ENCODE assay signal across 21 mouse cellular contexts in genomic region chr3:32415370-32416309, GRCm38 (mm10). TPM values are rescaled to one million over a fixed set of nuclear protein-coding genes. Genes with fewer than 3 reads are reported as not detected.
DNase-seq lines count a peak whose midpoint lies in the region; ATAC-seq and TF ChIP-seq lines count a peak whose summit lies in the region.
"Had no signal": no experiment of that assay in that cellular context is flagged by ENCODE, and none has a peak within 500 bp of the region (broad histone marks: within the 10 kb centered on the region; RNA-seq: fewer than 3 reads in every experiment).

No protein-coding gene starts in this region.

- no peaks in the 10 kb centered on the region for H3K27me3 ChIP-seq in embryonic facial prominence, embryonic 11.5 days (ENCODE audit: control insufficient read depth, insufficient read depth, low read length)
- no peaks in the 10 kb centered on the region for H3K27me3 ChIP-seq in embryonic facial prominence, embryonic 10.5 days (replicated peaks; ENCODE audit: low read depth, poor library complexity, severe bottlenecking)
- no peaks in the 10 kb centered on the region for H3K27me3 ChIP-seq in intestine, embryonic 14.5 days (replicated peaks; ENCODE audit: control insufficient read depth, insufficient read depth, low read length)
- no peaks in the 10 kb centered on the region for H3K27me3 ChIP-seq in intestine, embryonic 16.5 days (replicated peaks; ENCODE audit: control insufficient read depth, insufficient read depth, low read length)
- no peaks in the 10 kb centered on the region for H3K27me3 ChIP-seq in lung, postnatal 0 days (replicated peaks; ENCODE audit: insufficient read depth, low read length)
- H3K27me3 ChIP-seq in myocyte (ENCODE audit: control insufficient read depth, insufficient read depth, insufficient read length), result no peaks in the 10 kb centered on the region
- H3K27me3 ChIP-seq: heart, embryonic 12.5 days; neural tube, embryonic 12.5 days had no signal

- no peak overlapping the region for H3K4me2 ChIP-seq in embryonic facial prominence, embryonic 11.5 days (ENCODE audit: low read depth, low read length)
- no peak overlapping the region for H3K4me2 ChIP-seq in intestine, embryonic 14.5 days (ENCODE audit: low read length)
- H3K4me2 ChIP-seq in intestine, embryonic 16.5 days (ENCODE audit: low read depth, low read length), result no peak overlapping the region
- no peak overlapping the region for H3K4me2 ChIP-seq in lung, postnatal 0 days (replicated peaks; ENCODE audit: low read depth, low read length)
- no peak overlapping the region for H3K4me2 ChIP-seq in myocyte (ENCODE audit: low read depth)
- H3K4me2 ChIP-seq: heart, embryonic 12.5 days; liver, embryonic 11.5 days; neural tube, embryonic 12.5 days had no signal

- H3K4me1 ChIP-seq in embryonic facial prominence, embryonic 11.5 days (ENCODE audit: control insufficient read depth, insufficient read depth, low read length), result no peaks in the 10 kb centered on the region
- peaks cover 20% of the 10 kb centered on the region for H3K4me1 ChIP-seq in embryonic facial prominence, embryonic 10.5 days
- H3K4me1 ChIP-seq in intestine, embryonic 14.5 days (replicated peaks; ENCODE audit: control insufficient read depth, insufficient read depth, low read length), result peaks cover 49% of the 10 kb centered on the region
- H3K4me1 ChIP-seq in intestine, embryonic 16.5 days (ENCODE audit: control insufficient read depth, insufficient read depth, low read length), result peaks cover 29% of the 10 kb centered on the region
- H3K4me1 ChIP-seq in lung, postnatal 0 days (ENCODE audit: insufficient read depth, low read depth, low read length), result peaks cover 31% of the 10 kb centered on the region; the same call in 1 of the 2 replicates
- H3K4me1 ChIP-seq in lung, adult 2 months (ENCODE audit: control insufficient read depth, insufficient read depth, low read length), result peaks cover 28% of the 10 kb centered on the region

- 0 out of 2 replicates have a peak, but pooled peaks have one; percentile 52 for ATAC-seq in embryonic facial prominence, embryonic 11.5 days (replicated peaks; ENCODE audit: insufficient number of reproducible peaks, low FRiP score, low TSS enrichment, low read depth)
- 0 out of 2 replicates have a peak, but pooled peaks have one; percentile 33 for ATAC-seq in intestine, embryonic 14.5 days (replicated peaks; ENCODE audit: low FRiP score, low TSS enrichment, low read depth)
- no peak for ATAC-seq in intestine, embryonic 16.5 days
- ATAC-seq in lung, postnatal 0 days, result no peak
- ATAC-seq: CD4-positive, CD25-positive, alpha-beta regulatory T cell, adult 4 months had no signal

- TF ChIP-seq EP300 in lung, postnatal 0 days (IDR thresholded peaks at IDR 0.05), result no peak

- H3ac ChIP-seq in myocyte (ENCODE audit: control insufficient read depth, insufficient read length), result no peak overlapping the region

- H3K4me3 ChIP-seq in embryonic facial prominence, embryonic 11.5 days (ENCODE audit: low read depth, low read length), result no peak overlapping the region
- no peak overlapping the region for H3K4me3 ChIP-seq in embryonic facial prominence, embryonic 10.5 days
- no peak overlapping the region for H3K4me3 ChIP-seq in intestine, embryonic 14.5 days (ENCODE audit: low read depth, low read length)
- no peak overlapping the region for H3K4me3 ChIP-seq in intestine, embryonic 16.5 days (ENCODE audit: low read length)
- H3K4me3 ChIP-seq in lung, postnatal 0 days (ENCODE audit: low read depth, low read length), result no peak overlapping the region
- no peak overlapping the region for H3K4me3 ChIP-seq in lung, adult 2 months (replicated peaks; ENCODE audit: extremely low read depth, low read depth, low read length)
- no peak overlapping the region for H3K4me3 ChIP-seq in myocyte
- H3K4me3 ChIP-seq: erythroblast, embryonic 14.5 days; heart, embryonic 12.5 days; layer of hippocampus, adult 2 months; neural tube, embryonic 12.5 days had no signal

- no peak for TF ChIP-seq CTCF in lung, postnatal 0 days (IDR thresholded peaks at IDR 0.05)
- TF ChIP-seq CTCF in lung, adult 2 months (IDR thresholded peaks at IDR 0.05; ENCODE audit: insufficient read depth, low read length), result no peak

- no peaks in the 10 kb centered on the region for H3K36me3 ChIP-seq in embryonic facial prominence, embryonic 11.5 days (replicated peaks; ENCODE audit: control insufficient read depth, insufficient read depth, low read depth, low read length)
- H3K36me3 ChIP-seq in embryonic facial prominence, embryonic 10.5 days (replicated peaks), result peaks cover 6% of the 10 kb centered on the region; the same call in 1 of the 2 replicates
- no peaks in the 10 kb centered on the region for H3K36me3 ChIP-seq in intestine, embryonic 14.5 days (ENCODE audit: control insufficient read depth, insufficient read depth, low read length)
- no peaks in the 10 kb centered on the region for H3K36me3 ChIP-seq in intestine, embryonic 16.5 days (ENCODE audit: control insufficient read depth, insufficient read depth, low read length)
- no peaks in the 10 kb centered on the region for H3K36me3 ChIP-seq in lung, postnatal 0 days (ENCODE audit: insufficient read depth, low read length)
- no peaks in the 10 kb centered on the region for H3K36me3 ChIP-seq in myocyte (ENCODE audit: control insufficient read depth, insufficient read depth)
- H3K36me3 ChIP-seq: heart, embryonic 12.5 days; neural tube, embryonic 12.5 days had no signal

- 64% methylated on average over 3 of the region's 3 CpGs for WGBS in embryonic facial prominence, embryonic 11.5 days
- 74% methylated on average over 3 of the region's 3 CpGs for WGBS in embryonic facial prominence, embryonic 10.5 days
- 49% methylated on average over 3 of the region's 3 CpGs for WGBS in intestine, embryonic 14.5 days
- 57% methylated on average over 3 of the region's 3 CpGs for WGBS in intestine, embryonic 16.5 days
- WGBS in lung, postnatal 0 days, result 49% methylated on average over 3 of the region's 3 CpGs
- 43% methylated on average over 3 of the region's 3 CpGs for WGBS in lung, adult 2 months

- no peak for TF ChIP-seq POLR2A in lung, adult 2 months (IDR thresholded peaks at IDR 0.05; ENCODE audit: borderline replicate concordance, extremely low read depth, low read depth, low read length)
- no peak for TF ChIP-seq POLR2A in myocyte (IDR thresholded peaks at IDR 0.05; ENCODE audit: insufficient read length, low read depth)

- no peak overlapping the region for H3K27ac ChIP-seq in embryonic facial prominence, embryonic 11.5 days (replicated peaks; ENCODE audit: low read depth, low read length)
- H3K27ac ChIP-seq in embryonic facial prominence, embryonic 10.5 days (replicated peaks), result no peak overlapping the region
- no peak overlapping the region for H3K27ac ChIP-seq in intestine, embryonic 14.5 days (ENCODE audit: low read depth)
- no peak overlapping the region for H3K27ac ChIP-seq in intestine, embryonic 16.5 days (ENCODE audit: low read length)
- H3K27ac ChIP-seq in lung, postnatal 0 days (ENCODE audit: low read length), result no peak overlapping the region
- H3K27ac ChIP-seq: kidney, postnatal 0 days; neural tube, embryonic 12.5 days had no signal

- no peak overlapping the region for H3K9ac ChIP-seq in embryonic facial prominence, embryonic 11.5 days (replicated peaks; ENCODE audit: low read length)
- H3K9ac ChIP-seq in intestine, embryonic 14.5 days (ENCODE audit: low read length), result no peak overlapping the region
- H3K9ac ChIP-seq in intestine, embryonic 16.5 days (ENCODE audit: low read depth, low read length), result no peak overlapping the region
- no peak overlapping the region for H3K9ac ChIP-seq in lung, postnatal 0 days (replicated peaks; ENCODE audit: low read depth)
- H3K9ac ChIP-seq: heart, embryonic 12.5 days; neural tube, embryonic 12.5 days had no signal

- H3K9me3 ChIP-seq in embryonic facial prominence, embryonic 11.5 days (replicated peaks; ENCODE audit: control insufficient read depth, low read length), result no peaks in the 10 kb centered on the region
- no peaks in the 10 kb centered on the region for H3K9me3 ChIP-seq in embryonic facial prominence, embryonic 10.5 days
- H3K9me3 ChIP-seq in intestine, embryonic 14.5 days (ENCODE audit: control insufficient read depth, low read length), result no peaks in the 10 kb centered on the region
- no peaks in the 10 kb centered on the region for H3K9me3 ChIP-seq in intestine, embryonic 16.5 days (ENCODE audit: control insufficient read depth, low read length)
- no peaks in the 10 kb centered on the region for H3K9me3 ChIP-seq in lung, postnatal 0 days (ENCODE audit: low read length)
- H3K9me3 ChIP-seq: G1E; heart, embryonic 12.5 days; neural tube, embryonic 12.5 days had no signal

- H3K79me2 ChIP-seq in myocyte (ENCODE audit: control insufficient read depth, insufficient read depth), result peaks cover 82% of the 10 kb centered on the region

- DNase-seq in embryonic facial prominence, embryonic 11.5 days (ENCODE audit: low spot score), result peak; percentile 10
- no peak for DNase-seq in embryonic facial prominence, embryonic 10.5 days (ENCODE audit: low spot score)
- no peak for DNase-seq in intestine, embryonic 14.5 days (ENCODE audit: low spot score)
- DNase-seq in lung, postnatal 0 days (ENCODE audit: low spot score), result peak; percentile 33
- no peak for DNase-seq in lung, adult 2 months
- no peak for DNase-seq in cerebellum, postnatal 10 days
- DNase-seq: cerebellum, adult 8-10 months; gastrocnemius, postnatal 36 days; heart, postnatal 4 days; lung, postnatal 14 days; right cerebral cortex, postnatal 14 days had no signal

TF ChIP-seq in myocyte, 11 proteins besides CTCF, POLR2A, EP300 and RAD21 (continues in another document):
- 0 out of 2 replicates have a peak, but pooled peaks have one; percentile 24 for TF ChIP-seq CEBPB (IDR thresholded peaks at IDR 0.05; ENCODE audit: insufficient read depth, poor library complexity, severe bottlenecking)

RNA-seq across cellular contexts. Expression of gene Pik3ca, which starts 18.2 kb away (rescaled TPM):
- 18.0 and 23.3 TPM in 2 replicates for polyA plus RNA-seq in embryonic facial prominence, embryonic 11.5 days (2014; fragmentation: Nextera tagmentation; extraction: Ambion mirVana)
- 6.9 and 8.2 TPM in 2 replicates for polyA plus RNA-seq in embryonic facial prominence, embryonic 10.5 days (2016; fragmentation: Nextera tagmentation; extraction: Ambion mirVana)
- polyA plus RNA-seq in intestine, embryonic 14.5 days (2014; fragmentation: Nextera tagmentation; extraction: Ambion mirVana), result 16.7 and 19.1 TPM in 2 replicates
- polyA plus RNA-seq in intestine, embryonic 16.5 days (2015; fragmentation: Nextera tagmentation; extraction: Ambion mirVana), result 4.6 and 7.1 TPM in 2 replicates
- polyA plus RNA-seq in lung, postnatal 0 days (2015; fragmentation: Nextera tagmentation; extraction: Ambion mirVana), result 13.4 and 16.0 TPM in 2 replicates
- polyA plus RNA-seq in lung, adult 2 months (2012; rRNA removed), result 6.7 and 11.4 TPM in 2 replicates
- 11.7 TPM for polyA plus RNA-seq in myocyte (2012; fragmentation: generic; extraction: Trizol)

RNA-seq across cellular contexts. Expression of gene Zmat3, which starts 49.8 kb away (rescaled TPM):
- 6.8 and 8.2 TPM in 2 replicates for polyA plus RNA-seq in embryonic facial prominence, embryonic 11.5 days (2014; fragmentation: Nextera tagmentation; extraction: Ambion mirVana)
- polyA plus RNA-seq in embryonic facial prominence, embryonic 10.5 days (2016; fragmentation: Nextera tagmentation; extraction: Ambion mirVana), result 5.2 and 6.1 TPM in 2 replicates
- polyA plus RNA-seq in intestine, embryonic 14.5 days (2014; fragmentation: Nextera tagmentation; extraction: Ambion mirVana), result 5.9 and 7.7 TPM in 2 replicates
- 2.9 and 3.0 TPM in 2 replicates for polyA plus RNA-seq in intestine, embryonic 16.5 days (2015; fragmentation: Nextera tagmentation; extraction: Ambion mirVana)
- polyA plus RNA-seq in lung, postnatal 0 days (2015; fragmentation: Nextera tagmentation; extraction: Ambion mirVana), result 1.9 and 2.1 TPM in 2 replicates
- polyA plus RNA-seq in lung, adult 2 months (2012; rRNA removed), result 7.3 and 10.8 TPM in 2 replicates
- polyA plus RNA-seq in myocyte (2012; fragmentation: generic; extraction: Trizol), result 13.0 TPM

Comparison
In these comparisons a context has a peak if more than half of its experiments do, and no peak if none do; other contexts are left out.
1. ATAC-seq: peak in embryonic facial prominence, embryonic 11.5 days (single experiment) and intestine, embryonic 14.5 days (single experiment); none in intestine, embryonic 16.5 days (single experiment) and lung, postnatal 0 days (single experiment).
2. DNase-seq: peak in embryonic facial prominence, embryonic 11.5 days (single experiment) and lung, postnatal 0 days (single experiment); none in embryonic facial prominence, embryonic 10.5 days (single experiment), intestine, embryonic 14.5 days (single experiment), lung, adult 2 months (single experiment) and cerebellum, postnatal 10 days (0 of 2).